Mouse (Mus musculus) heart, postnatal 0 days (tissue): ENCODE data around the gene Aspm. TPM values are rescaled to one million over a fixed set of nuclear protein-coding genes. Genes with fewer than 3 reads are reported as not detected.
"Not testable (repeated sequence)": the region's sequence is repeated elsewhere in the genome, so short reads cannot be mapped to it uniquely, and the experiment has no call there.

Experiments
- ATAC-seq: fragments of 200-750 bp; cut with Nextera tagmentation; 2 replicates; pipeline ENCODE4 v1.8.0; 2017; ENCODE audit warnings: low read depth, moderate number of reproducible peaks, moderate library complexity; ENCODE audit not compliant: insufficient read depth
- DNase-seq: peaks from one replicate; pipeline ENCODE4 v3.0.0-alpha.2; 2016; ENCODE audit warnings: low spot score
- H3K27ac ChIP-seq: fragments of 300-500 bp; sonication (generic); 2 replicates; pipeline ENCODE4 v1.5.1; 2014; ENCODE audit warnings: low read depth, mild to moderate bottlenecking
- H3K27me3 ChIP-seq: fragments of 300-500 bp; sonication (generic); 2 replicates; pipeline ENCODE4 v1.6.1; 2014; ENCODE audit warnings: low read length, mixed read lengths; ENCODE audit not compliant: control insufficient read depth, insufficient read depth
- H3K36me3 ChIP-seq: fragments of 300-500 bp; sonication (generic); replicated peaks from 2 replicates; pipeline ENCODE4 v1.6.1; 2014; ENCODE audit warnings: low read length, mixed read lengths; ENCODE audit not compliant: control insufficient read depth, insufficient read depth
- H3K4me1 ChIP-seq: fragments of 300-500 bp; sonication (generic); 2 replicates; pipeline ENCODE4 v1.6.1; 2014; ENCODE audit warnings: antibody characterized with exemption; ENCODE audit not compliant: control insufficient read depth, insufficient read depth
- H3K4me2 ChIP-seq: fragments of 300-500 bp; sonication (generic); 2 replicates; pipeline ENCODE4 v1.6.1; 2014; ENCODE audit warnings: low read depth, mild to moderate bottlenecking, low read length, moderate library complexity
- H3K4me3 ChIP-seq: fragments of 300-500 bp; sonication (generic); 2 replicates; pipeline ENCODE4 v1.5.1; 2014; ENCODE audit warnings: low read depth, low read length
- H3K9ac ChIP-seq: fragments of 300-500 bp; sonication (generic); replicated peaks from 2 replicates; pipeline ENCODE4 v1.6.1; 2014; ENCODE audit warnings: low read depth, low read length, mixed read lengths
- H3K9me3 ChIP-seq: fragments of 300-500 bp; sonication (generic); replicated peaks from 2 replicates; pipeline ENCODE4 v1.6.1; 2016; ENCODE audit warnings: low read length; ENCODE audit not compliant: control insufficient read depth
- CTCF ChIP-seq: IDR thresholded peaks from 2 replicates; pipeline ENCODE4 v1.5.1; 2016; ENCODE audit warnings: antibody characterized with exemption, control low read depth, low read depth
- EP300 ChIP-seq: IDR thresholded peaks from 2 replicates; pipeline ENCODE4 v1.6.1; 2016; ENCODE audit warnings: antibody characterized with exemption, low read depth
- WGBS: fragments of 180-500 bp; shearing (Covaris S2); extraction: QIAGEN DNeasy Blood & Tissue Kit; methylation state at CpG from one replicate; pipeline ENCODE4 v1.1.7; 2014; 5-methylcytosine and 5-hydroxymethylcytosine counted together
- polyA plus RNA-seq: library from polyadenylated mRNA; unstranded; fragments of >200 nt; fragmentation: Nextera tagmentation; extraction: Ambion mirVana; gene quantifications from 2 replicates; pipeline ENCODE4 v1.2.1, GENCODE M21; 2015
- total RNA-seq: library from RNA; depleted of rRNA; stranded (reverse); fragments of >200 nt; gene quantifications from 2 replicates; pipeline ENCODE4 v1.2.3, GENCODE M21; 2014; ENCODE audit warnings: low replicate concordance; rRNA removed

Aspm gene
- total RNA-seq: 13.6 and 15.1 TPM in 2 replicates
- polyA plus RNA-seq: 3.1 and 3.8 TPM in 2 replicates

DNA sequence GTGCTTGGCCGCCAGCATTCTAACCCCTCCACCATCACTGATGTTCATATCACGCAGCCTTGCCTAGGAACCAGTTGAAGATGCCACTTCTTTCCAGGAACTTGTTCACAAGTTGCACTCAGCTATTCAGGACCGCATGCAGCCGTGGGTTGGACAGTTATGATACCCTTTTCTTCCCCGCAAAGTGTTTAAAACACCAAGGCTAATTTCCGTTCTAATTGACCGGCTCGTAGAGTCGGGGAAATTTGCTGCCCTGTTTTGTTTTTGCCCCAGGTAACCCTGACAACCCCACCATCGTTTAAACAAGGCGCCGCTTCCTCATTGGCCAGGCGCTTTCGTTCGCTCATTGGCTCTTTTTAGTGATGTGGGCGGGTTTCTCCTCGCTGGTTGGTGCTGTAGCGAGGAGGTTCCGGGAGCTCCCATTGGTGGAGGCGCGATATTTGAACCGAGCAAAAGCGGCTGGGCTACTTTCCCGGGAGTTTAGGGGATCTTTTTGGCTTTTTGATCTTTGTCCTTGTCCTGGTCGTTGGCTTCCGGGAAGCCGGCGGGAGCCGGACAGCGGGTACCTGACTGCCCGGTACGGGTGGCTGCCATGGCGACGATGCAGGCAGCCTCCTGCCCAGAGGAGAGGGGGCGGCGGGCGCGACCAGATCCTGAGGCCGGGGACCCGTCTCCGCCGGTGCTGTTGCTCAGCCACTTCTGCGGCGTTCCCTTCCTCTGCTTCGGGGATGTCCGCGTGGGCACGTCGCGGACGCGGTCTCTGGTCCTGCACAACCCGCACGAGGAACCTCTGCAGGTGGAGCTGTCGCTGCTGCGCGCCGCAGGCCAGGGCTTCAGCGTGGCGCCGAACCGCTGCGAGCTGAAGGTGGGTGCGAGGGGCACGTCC is at the start of gene Aspm:
Gene Aspm, plus strand, starts transcription at position 433 of the 886 bp plus-strand sequence.
- DNase-seq (peak; percentile 95), ATAC-seq (peak; percentile 98)
- Histone ChIP-seq H3K9ac (peak within 1 kb of the TSS; percentile 63), H3K4me2 (peak within 1 kb of the TSS; percentile 99), H3K27ac (peak within 1 kb of the TSS; percentile 35), H3K4me3 (peak within 1 kb of the TSS; percentile 87), H3K36me3 (peaks cover 18% of the 10 kb centered on the region), H3K4me1 (peaks cover 17% of the 10 kb centered on the region; the same call in 1 of the 2 replicates), H3K27me3 (no peaks in the 10 kb centered on the region), H3K9me3 (no peaks in the 10 kb centered on the region)
- under 1% methylated on average over 54 of the region's 65 CpGs for WGBS
- no peak for TF ChIP-seq CTCF
- TF ChIP-seq EP300: 0 out of 2 replicates have a peak, but pooled peaks have one; percentile 20

DNA sequence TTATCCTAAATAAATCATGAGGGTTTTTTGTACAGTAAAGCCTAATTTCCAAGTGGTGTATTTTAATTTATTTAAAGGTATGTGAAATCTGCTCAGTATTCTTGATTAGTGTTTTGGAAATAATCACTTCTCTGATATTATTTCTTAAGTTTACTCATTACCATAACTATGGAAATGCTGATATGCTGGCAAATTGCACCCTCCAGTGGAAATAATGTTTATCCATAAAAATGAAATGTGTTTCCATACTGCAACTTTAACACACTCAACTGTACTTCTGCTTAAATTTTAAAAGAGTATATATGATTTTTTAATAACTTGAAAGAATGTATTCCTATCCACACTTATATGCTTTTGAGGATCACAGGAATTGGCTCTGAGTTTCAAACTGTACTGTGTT is 48.8 kb upstream of the Aspm start:
- H3K9ac ChIP-seq: no peak overlapping the region
- no peak overlapping the region for H3K4me3 ChIP-seq
- no peaks in the 10 kb centered on the region for H3K27me3 ChIP-seq
- no peaks in the 10 kb centered on the region for H3K4me1 ChIP-seq
- no peak for ATAC-seq
- no peak for DNase-seq
- no peak overlapping the region for H3K4me2 ChIP-seq
- no peak for TF ChIP-seq EP300
- TF ChIP-seq CTCF: no peak
- no peak overlapping the region for H3K27ac ChIP-seq
- H3K9me3 ChIP-seq: 0 out of 2 replicates have a peak, but pooled peaks cover 3% of the 10 kb centered on the region
- H3K36me3 ChIP-seq: no peaks in the 10 kb centered on the region

DNA sequence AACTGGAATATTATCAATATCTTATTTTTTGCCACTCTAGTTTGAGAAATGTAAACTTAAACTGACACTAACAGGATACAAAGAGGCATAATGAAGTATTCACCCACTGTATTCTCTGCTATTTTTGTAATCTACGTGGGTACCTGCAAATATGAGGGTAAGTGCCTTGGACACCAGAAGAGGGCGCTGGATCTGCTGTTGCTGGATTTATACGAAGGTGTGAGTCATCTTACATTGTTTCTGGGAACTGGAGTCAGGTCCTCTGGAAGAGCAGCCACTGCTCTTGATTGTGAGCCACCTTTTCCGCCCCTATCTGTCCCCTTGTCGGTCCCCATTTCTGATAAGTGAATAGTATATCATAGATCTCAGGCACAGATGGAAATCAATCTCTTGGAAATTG is 46.9 kb upstream of the Aspm start:
- no peaks in the 10 kb centered on the region for H3K36me3 ChIP-seq
- no peak overlapping the region for H3K4me3 ChIP-seq
- H3K27me3 ChIP-seq: no peaks in the 10 kb centered on the region
- H3K27ac ChIP-seq: no peak overlapping the region
- H3K4me1 ChIP-seq: no peaks in the 10 kb centered on the region
- TF ChIP-seq EP300: no peak
- no peak for TF ChIP-seq CTCF
- H3K4me2 ChIP-seq: no peak overlapping the region
- 52% methylated on average over 5 of the region's 5 CpGs for WGBS
- DNase-seq (no peak), ATAC-seq (no peak)
- no peak overlapping the region for H3K9ac ChIP-seq
- H3K9me3 ChIP-seq: 0 out of 2 replicates have a peak, but pooled peaks cover 5% of the 10 kb centered on the region

DNA sequence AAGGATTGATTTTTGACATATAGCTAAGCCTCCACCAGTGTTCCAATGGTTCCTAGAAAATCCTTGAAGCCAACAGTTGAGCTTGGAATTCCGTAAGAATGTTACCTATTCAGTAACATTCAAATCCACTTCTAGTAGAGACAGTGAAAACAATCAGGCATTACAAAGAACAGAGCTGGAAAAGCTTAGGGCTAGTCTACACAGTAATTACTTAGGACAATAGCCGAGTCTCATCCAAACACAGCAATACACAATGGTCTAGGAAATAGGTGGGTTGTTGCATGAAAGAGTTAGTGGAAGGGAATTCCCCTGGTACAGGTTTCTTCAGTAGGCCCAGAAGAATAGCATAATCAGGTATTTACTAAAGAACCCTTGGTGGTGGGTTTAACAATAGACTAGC is 42.2 kb upstream of the Aspm start:
- H3K36me3 ChIP-seq, DNase-seq, H3K27ac ChIP-seq, H3K4me3 ChIP-seq, ATAC-seq, H3K9me3 ChIP-seq, H3K9ac ChIP-seq, H3K4me2 ChIP-seq, H3K27me3 ChIP-seq, H3K4me1 ChIP-seq: not testable (repeated sequence)
- 93% methylated on average over 2 of the region's 2 CpGs for WGBS

DNA sequence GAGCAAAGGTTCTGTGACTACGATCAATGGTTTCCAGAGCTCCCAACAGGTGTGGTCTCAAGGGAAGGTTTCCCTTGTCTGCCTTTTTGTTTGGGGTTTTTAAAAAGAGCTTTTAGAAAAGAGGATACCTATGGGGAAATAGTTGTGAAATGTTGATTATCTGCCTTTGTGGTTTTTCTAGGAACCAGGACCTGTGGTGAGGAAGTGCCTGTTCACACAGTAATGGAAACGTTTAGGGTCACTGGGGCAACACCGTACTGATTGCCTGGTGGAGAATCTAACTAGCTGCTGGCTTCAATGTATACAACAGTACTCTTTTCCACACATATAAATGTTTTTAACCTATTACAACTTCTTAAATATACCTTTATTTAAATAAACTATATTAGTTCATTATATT is 41.1 kb upstream of the Aspm start:
- 72% methylated on average over 3 of the region's 3 CpGs for WGBS
- H3K9me3 ChIP-seq: 0 out of 2 replicates have a peak, but pooled peaks cover 5% of the 10 kb centered on the region
- no peak overlapping the region for H3K27ac ChIP-seq
- DNase-seq (no peak), ATAC-seq (no peak)
- H3K4me1 ChIP-seq: no peaks in the 10 kb centered on the region
- no peaks in the 10 kb centered on the region for H3K27me3 ChIP-seq
- no peak overlapping the region for H3K4me3 ChIP-seq
- H3K4me2 ChIP-seq: no peak overlapping the region
- H3K9ac ChIP-seq: no peak overlapping the region
- TF ChIP-seq EP300: no peak
- H3K36me3 ChIP-seq: no peaks in the 10 kb centered on the region

DNA sequence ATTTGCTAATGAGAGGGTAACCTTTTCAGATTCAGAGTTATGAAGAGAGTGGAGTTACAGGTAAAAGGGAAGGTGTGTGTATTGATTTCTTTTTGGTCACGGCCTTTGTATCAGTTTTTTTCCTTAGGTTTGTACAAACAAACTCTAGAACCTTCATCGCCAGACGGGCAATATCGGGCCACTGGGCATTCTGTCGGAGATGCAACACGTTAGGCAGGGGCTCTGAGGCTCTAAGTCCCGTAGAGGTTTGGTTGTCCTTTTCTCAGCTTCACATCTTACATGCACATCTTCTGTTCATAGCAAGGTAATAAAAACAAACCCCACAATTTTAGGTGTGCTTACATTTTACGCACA is 33.1 kb upstream of the Aspm start:
- no peaks in the 10 kb centered on the region for H3K9me3 ChIP-seq
- H3K36me3 ChIP-seq: no peaks in the 10 kb centered on the region
- peak overlapping the region; percentile 67 for H3K4me2 ChIP-seq
- H3K9ac ChIP-seq: peak overlapping the region; percentile 90
- H3K27ac ChIP-seq: peak overlapping the region; percentile 89
- no peak for TF ChIP-seq CTCF
- no peak for TF ChIP-seq EP300
- peak overlapping the region; percentile 84 for H3K4me3 ChIP-seq
- no peak for DNase-seq
- H3K4me1 ChIP-seq: peaks cover 34% of the 10 kb centered on the region
- WGBS: under 1% methylated on average over 8 of the region's 8 CpGs
- ATAC-seq: no peak
- no peaks in the 10 kb centered on the region for H3K27me3 ChIP-seq
